Mouse (Mus musculus): ENCODE results near the gene Bcas3.

DNA sequence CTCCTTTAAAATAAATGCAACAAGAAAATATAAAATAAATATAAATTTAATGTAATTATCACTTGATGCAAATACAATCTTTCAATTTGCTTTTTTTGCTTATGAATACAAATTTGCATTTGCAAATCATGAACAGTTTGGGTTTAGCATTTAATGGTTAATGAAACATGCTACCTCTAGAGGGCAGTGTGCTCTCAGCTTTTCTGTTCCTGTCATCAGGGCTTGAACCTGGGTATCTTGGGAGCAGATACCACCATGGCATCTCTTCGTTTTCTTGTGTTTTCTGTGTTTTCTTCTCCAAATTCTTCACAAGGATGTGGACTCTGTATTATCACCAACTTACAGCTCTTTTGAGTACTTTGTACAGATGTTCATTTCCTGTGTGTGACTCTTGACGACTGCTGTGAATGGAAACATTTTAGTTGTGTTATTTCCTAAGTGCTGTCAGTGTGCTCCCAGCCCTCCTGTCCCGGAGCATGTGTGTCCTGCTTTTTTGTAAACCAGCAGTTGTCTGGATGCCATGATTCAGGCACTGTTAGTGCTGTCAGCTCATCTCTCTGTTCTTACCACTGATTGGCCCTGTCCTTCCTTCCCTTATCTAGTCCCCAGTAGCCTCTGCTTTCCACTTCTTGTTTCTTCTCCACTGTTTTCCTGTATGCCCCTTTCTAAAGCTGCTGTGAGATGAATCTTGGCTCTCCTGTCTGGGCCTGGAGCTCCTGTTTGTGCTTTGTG, 165.2 kb downstream of the Bcas3 start:
- TF ChIP-seq CTCF (IDR thresholded peaks at IDR 0.05; ENCODE audit: extremely low read depth, insufficient read depth, insufficient read length, insufficient replicate concordance) (peak; percentile 12; the same call in 1 of the 2 replicates), POLR2A (IDR thresholded peaks at IDR 0.05; ENCODE audit: low read depth, low read length) (no peak)
